Mouse (Mus musculus): Measurements from ENCODE around the gene Wwp2. TPM values are rescaled to one million over a fixed set of nuclear protein-coding genes. Genes with fewer than 3 reads are reported as not detected.

The Wwp2 gene
- polyA plus RNA-seq, 1 experiment from 2014 or later = 39.8 TPM

GRCm38 (mm10) chr8:107397665-107398064 is 38.5 kb upstream of the Wwp2 start:
- no peak for ATAC-seq (ENCODE audit: insufficient number of reproducible peaks, insufficient read depth, low FRiP score, low read depth)
- H3K27ac ChIP-seq (ENCODE audit: low read length) = no peak overlapping the region
- H3K9ac ChIP-seq (replicated peaks; ENCODE audit: low read depth, low read length) = no peak overlapping the region
- no peak overlapping the region for H3K4me2 ChIP-seq (replicated peaks; ENCODE audit: low read depth, low read length)
- H3K9me3 ChIP-seq (ENCODE audit: control insufficient read depth, low read depth, low read length) = no peaks in the 10 kb centered on the region
- no peaks in the 10 kb centered on the region for H3K36me3 ChIP-seq (ENCODE audit: control insufficient read depth, insufficient read depth, low read length)
- 35% methylated on average over 12 of the region's 12 CpGs for WGBS
- H3K4me3 ChIP-seq (ENCODE audit: low read depth, low read length) = no peak overlapping the region
- no peaks in the 10 kb centered on the region for H3K27me3 ChIP-seq (ENCODE audit: control insufficient read depth, insufficient read depth, low read length)
- 0 out of 2 replicates have a peak, but pooled peaks cover 4% of the 10 kb centered on the region for H3K4me1 ChIP-seq (ENCODE audit: control insufficient read depth, insufficient read depth, low read length)

- no peak for ATAC-seq (ENCODE audit: insufficient number of reproducible peaks, insufficient read depth, low FRiP score, low read depth)
- Histone ChIP-seq H3K9me3 (ENCODE audit: control insufficient read depth, low read depth, low read length) (no peaks in the 10 kb centered on the region), H3K9ac (replicated peaks; ENCODE audit: low read depth, low read length) (no peak overlapping the region), H3K27ac (ENCODE audit: low read length) (no peak overlapping the region), H3K4me2 (replicated peaks; ENCODE audit: low read depth, low read length) (no peak overlapping the region), H3K36me3 (ENCODE audit: control insufficient read depth, insufficient read depth, low read length) (no peaks in the 10 kb centered on the region), H3K4me1 (ENCODE audit: control insufficient read depth, insufficient read depth, low read length) (0 out of 2 replicates have a peak, but pooled peaks cover 7% of the 10 kb centered on the region), H3K27me3 (ENCODE audit: control insufficient read depth, insufficient read depth, low read length) (no peaks in the 10 kb centered on the region), H3K4me3 (ENCODE audit: low read depth, low read length) (no peak overlapping the region)
- 40% methylated on average over 9 of the region's 9 CpGs for WGBS
These were observed 36.7 kb upstream of the Wwp2 start for GRCm38 (mm10) chr8:107399495-107399894.

GRCm38 (mm10) chr8:107401866-107402265 is 34.3 kb upstream of the Wwp2 start:
- 0 out of 2 replicates have a peak, but pooled peaks cover 7% of the 10 kb centered on the region for H3K4me1 ChIP-seq (ENCODE audit: control insufficient read depth, insufficient read depth, low read length)
- ATAC-seq (ENCODE audit: insufficient number of reproducible peaks, insufficient read depth, low FRiP score, low read depth) = no peak
- no peaks in the 10 kb centered on the region for H3K36me3 ChIP-seq (ENCODE audit: control insufficient read depth, insufficient read depth, low read length)
- H3K27ac ChIP-seq (ENCODE audit: low read length) = no peak overlapping the region
- no peaks in the 10 kb centered on the region for H3K9me3 ChIP-seq (ENCODE audit: control insufficient read depth, low read depth, low read length)
- H3K9ac ChIP-seq (replicated peaks; ENCODE audit: low read depth, low read length) = no peak overlapping the region
- 76% methylated on average over 5 of the region's 5 CpGs for WGBS
- no peak overlapping the region for H3K4me3 ChIP-seq (ENCODE audit: low read depth, low read length)
- no peaks in the 10 kb centered on the region for H3K27me3 ChIP-seq (ENCODE audit: control insufficient read depth, insufficient read depth, low read length)
- no peak overlapping the region for H3K4me2 ChIP-seq (replicated peaks; ENCODE audit: low read depth, low read length)

- peak within 1 kb of the TSS; percentile 45 for H3K4me2 ChIP-seq (replicated peaks; ENCODE audit: low read depth, low read length)
- peak within 1 kb of the TSS; percentile 24; the same call in 1 of the 2 replicates for H3K27ac ChIP-seq (ENCODE audit: low read length)
- no peaks in the 10 kb centered on the region for H3K36me3 ChIP-seq (ENCODE audit: control insufficient read depth, insufficient read depth, low read length)
- peak within 1 kb of the TSS; percentile 34 for H3K4me3 ChIP-seq (ENCODE audit: low read depth, low read length)
- H3K4me1 ChIP-seq (ENCODE audit: control insufficient read depth, insufficient read depth, low read length) = 0 out of 2 replicates have a peak, but pooled peaks cover 2% of the 10 kb centered on the region
- peak; percentile 94 for ATAC-seq (ENCODE audit: insufficient number of reproducible peaks, insufficient read depth, low FRiP score, low read depth)
- H3K9ac ChIP-seq (replicated peaks; ENCODE audit: low read depth, low read length) = no peak within 1 kb of the TSS
- H3K9me3 ChIP-seq (ENCODE audit: control insufficient read depth, low read depth, low read length) = no peaks in the 10 kb centered on the region
- 11% methylated on average over 22 of the region's 22 CpGs for WGBS
- no peaks in the 10 kb centered on the region for H3K27me3 ChIP-seq (ENCODE audit: control insufficient read depth, insufficient read depth, low read length)
These were observed 33.0 kb upstream of the Wwp2 start, which contains the start of gene Nqo1 for GRCm38 (mm10) chr8:107403038-107403781. Gene Nqo1 (minus strand): TSS chr8:107403206.

- H3K4me1 ChIP-seq (ENCODE audit: control insufficient read depth, insufficient read depth, low read length) = 0 out of 2 replicates have a peak, but pooled peaks cover 2% of the 10 kb centered on the region
- H3K9me3 ChIP-seq (ENCODE audit: control insufficient read depth, low read depth, low read length) = no peaks in the 10 kb centered on the region
- no peak overlapping the region for H3K4me3 ChIP-seq (ENCODE audit: low read depth, low read length)
- no peaks in the 10 kb centered on the region for H3K27me3 ChIP-seq (ENCODE audit: control insufficient read depth, insufficient read depth, low read length)
- no peak overlapping the region for H3K9ac ChIP-seq (replicated peaks; ENCODE audit: low read depth, low read length)
- no peak overlapping the region for H3K27ac ChIP-seq (ENCODE audit: low read length)
- no peaks in the 10 kb centered on the region for H3K36me3 ChIP-seq (ENCODE audit: control insufficient read depth, insufficient read depth, low read length)
- no peak for ATAC-seq (ENCODE audit: insufficient number of reproducible peaks, insufficient read depth, low FRiP score, low read depth)
- H3K4me2 ChIP-seq (replicated peaks; ENCODE audit: low read depth, low read length) = no peak overlapping the region
- WGBS = 61% methylated on average over 4 of the region's 4 CpGs
These were observed 32.1 kb upstream of the Wwp2 start for GRCm38 (mm10) chr8:107404057-107404456.

- 47% methylated on average over 3 of the region's 3 CpGs for WGBS
- 0 out of 2 replicates have a peak, but pooled peaks cover 2% of the 10 kb centered on the region for H3K4me1 ChIP-seq (ENCODE audit: control insufficient read depth, insufficient read depth, low read length)
- H3K9ac ChIP-seq (replicated peaks; ENCODE audit: low read depth, low read length) = no peak overlapping the region
- H3K4me2 ChIP-seq (replicated peaks; ENCODE audit: low read depth, low read length) = no peak overlapping the region
- 0 out of 2 replicates have a peak overlapping the region, but pooled peaks have one; percentile 27 for H3K27ac ChIP-seq (ENCODE audit: low read length)
- H3K4me3 ChIP-seq (ENCODE audit: low read depth, low read length) = no peak overlapping the region
- H3K27me3 ChIP-seq (ENCODE audit: control insufficient read depth, insufficient read depth, low read length) = no peaks in the 10 kb centered on the region
- peaks cover 13% of the 10 kb centered on the region for H3K36me3 ChIP-seq (ENCODE audit: control insufficient read depth, insufficient read depth, low read length)
- H3K9me3 ChIP-seq (ENCODE audit: control insufficient read depth, low read depth, low read length) = no peaks in the 10 kb centered on the region
- no peak for ATAC-seq (ENCODE audit: insufficient number of reproducible peaks, insufficient read depth, low FRiP score, low read depth)
These were observed 30.2 kb upstream of the Wwp2 start for GRCm38 (mm10) chr8:107405935-107406334.

- H3K4me3 ChIP-seq (ENCODE audit: low read depth, low read length) = no peak overlapping the region
- 54% methylated on average over 4 of the region's 4 CpGs for WGBS
- H3K36me3 ChIP-seq (ENCODE audit: control insufficient read depth, insufficient read depth, low read length) = peaks cover 64% of the 10 kb centered on the region
- no peaks in the 10 kb centered on the region for H3K4me1 ChIP-seq (ENCODE audit: control insufficient read depth, insufficient read depth, low read length)
- no peak for ATAC-seq (ENCODE audit: insufficient number of reproducible peaks, insufficient read depth, low FRiP score, low read depth)
- no peak overlapping the region for H3K27ac ChIP-seq (ENCODE audit: low read length)
- no peak overlapping the region for H3K4me2 ChIP-seq (replicated peaks; ENCODE audit: low read depth, low read length)
- no peaks in the 10 kb centered on the region for H3K9me3 ChIP-seq (ENCODE audit: control insufficient read depth, low read depth, low read length)
- H3K9ac ChIP-seq (replicated peaks; ENCODE audit: low read depth, low read length) = no peak overlapping the region
- no peaks in the 10 kb centered on the region for H3K27me3 ChIP-seq (ENCODE audit: control insufficient read depth, insufficient read depth, low read length)
These were observed 24.8 kb upstream of the Wwp2 start for GRCm38 (mm10) chr8:107411391-107411790.

GRCm38 (mm10) chr8:107412552-107412951 is 23.6 kb upstream of the Wwp2 start:
- ATAC-seq (ENCODE audit: insufficient number of reproducible peaks, insufficient read depth, low FRiP score, low read depth) = no peak
- H3K27me3 ChIP-seq (ENCODE audit: control insufficient read depth, insufficient read depth, low read length) = no peaks in the 10 kb centered on the region
- no peaks in the 10 kb centered on the region for H3K4me1 ChIP-seq (ENCODE audit: control insufficient read depth, insufficient read depth, low read length)
- H3K4me3 ChIP-seq (ENCODE audit: low read depth, low read length) = no peak overlapping the region
- H3K36me3 ChIP-seq (ENCODE audit: control insufficient read depth, insufficient read depth, low read length) = peaks cover 75% of the 10 kb centered on the region
- no peaks in the 10 kb centered on the region for H3K9me3 ChIP-seq (ENCODE audit: control insufficient read depth, low read depth, low read length)
- H3K9ac ChIP-seq (replicated peaks; ENCODE audit: low read depth, low read length) = no peak overlapping the region
- 85% methylated on average over 8 of the region's 8 CpGs for WGBS
- H3K27ac ChIP-seq (ENCODE audit: low read length) = no peak overlapping the region
- H3K4me2 ChIP-seq (replicated peaks; ENCODE audit: low read depth, low read length) = no peak overlapping the region

Data from stomach, embryonic 14.5 days (tissue).